Mouse (Mus musculus) megakaryocyte, embryonic 14.5 days (primary cell): ENCODE data around the gene Rasgrf1.

Source experiments
- FLI1 ChIP-seq: IDR thresholded peaks from 2 replicates; pipeline ENCODE4 v1.6.1; 2012; ENCODE audit warnings: low read length, inconsistent platforms, mixed read lengths
- GATA1 ChIP-seq: IDR thresholded peaks from 3 replicates; pipeline ENCODE4 v1.6.1; 2012; ENCODE audit warnings: mixed read lengths, low read length, inconsistent platforms, borderline replicate concordance

- TF ChIP-seq GATA1 = no peak
- no peak for TF ChIP-seq FLI1
Observed at GRCm38 (mm10) chr9:89869594-89869993, 40.1 kb upstream of the Rasgrf1 start.
